Mouse (Mus musculus) ES-Bruce4 (cell line): ENCODE measurements around the gene Scrt2. TPM values are rescaled to one million over a fixed set of nuclear protein-coding genes. Genes with fewer than 3 reads are reported as not detected.
A peak's percentile ranks its signal among the peaks of the same experiment; 100 is the strongest.

ENCODE experiments used
- H3K27ac ChIP-seq: 2 replicates; pipeline ENCODE4 v1.5.1; 2012; ENCODE audit warnings: low read length, inconsistent platforms; ENCODE audit not compliant: insufficient read depth
- H3K27me3 ChIP-seq: 2 replicates; pipeline ENCODE4 v1.6.1; 2012; ENCODE audit warnings: mild to moderate bottlenecking, low read length, inconsistent platforms; ENCODE audit not compliant: control insufficient read depth, poor library complexity, insufficient read depth, severe bottlenecking
- H3K36me3 ChIP-seq: 2 replicates; pipeline ENCODE4 v1.6.1; 2012; ENCODE audit warnings: inconsistent platforms, mild to moderate bottlenecking, low read length, moderate library complexity; ENCODE audit not compliant: control insufficient read depth, poor library complexity, insufficient read depth, severe bottlenecking
- H3K4me1 ChIP-seq: one replicate; pipeline ENCODE4 v1.8.1; 2011; ENCODE audit warnings: low read length; ENCODE audit not compliant: control insufficient read depth, insufficient read depth
- H3K4me3 ChIP-seq: 2 replicates; pipeline ENCODE4 v1.5.1; 2011; ENCODE audit warnings: low read depth, mild to moderate bottlenecking, low read length
- H3K9ac ChIP-seq: 2 replicates; pipeline ENCODE4 v1.6.1; 2012; ENCODE audit warnings: low read depth, mild to moderate bottlenecking, inconsistent platforms; ENCODE audit not compliant: poor library complexity, severe bottlenecking
- H3K9me3 ChIP-seq: replicated peaks from 2 replicates; pipeline ENCODE4 v1.6.1; 2012; ENCODE audit warnings: mild to moderate bottlenecking, low read length, inconsistent platforms; ENCODE audit not compliant: control insufficient read depth, poor library complexity, insufficient read depth, severe bottlenecking
- CTCF ChIP-seq: IDR thresholded peaks from one replicate; pipeline ENCODE4 v1.8.1; 2011; ENCODE audit warnings: low read depth, low read length
- EP300 ChIP-seq: IDR thresholded peaks from 2 replicates; pipeline ENCODE4 v1.6.1; 2011; ENCODE audit warnings: low read depth, low read length; ENCODE audit not compliant: insufficient read depth
- POLR2A ChIP-seq: IDR thresholded peaks from one replicate; pipeline ENCODE4 v1.8.1; 2011; ENCODE audit warnings: low read length; ENCODE audit not compliant: insufficient read depth
- polyA plus RNA-seq: library from polyadenylated mRNA; stranded (reverse); fragments of >200 nt; gene quantifications from 2 replicates; pipeline ENCODE4 v1.2.4, GENCODE M21; 2011; ENCODE audit warnings: low read depth; ENCODE audit not compliant: missing spikeins, insufficient read depth, insufficient read length

The Scrt2 gene
- polyA plus RNA-seq, 1 experiment: 0.18 TPM

GRCm38 (mm10) chr2:152086451-152086850 is 5.1 kb downstream of the Scrt2 start:
- TF ChIP-seq CTCF (no peak), EP300 (no peak), POLR2A (no peak)
- Histone ChIP-seq H3K27ac (no peak overlapping the region), H3K27me3 (no peaks in the 10 kb centered on the region), H3K4me3 (no peak overlapping the region), H3K36me3 (no peaks in the 10 kb centered on the region), H3K9me3 (no peaks in the 10 kb centered on the region), H3K4me1 (peaks cover 6% of the 10 kb centered on the region), H3K9ac (no peak overlapping the region)

GRCm38 (mm10) chr2:152087111-152087510 is 5.8 kb downstream of the Scrt2 start:
- no peaks in the 10 kb centered on the region for H3K27me3 ChIP-seq
- peaks cover 6% of the 10 kb centered on the region for H3K4me1 ChIP-seq
- no peak overlapping the region for H3K27ac ChIP-seq
- H3K9me3 ChIP-seq: no peaks in the 10 kb centered on the region
- no peak overlapping the region for H3K9ac ChIP-seq
- no peaks in the 10 kb centered on the region for H3K36me3 ChIP-seq
- H3K4me3 ChIP-seq: no peak overlapping the region
- TF ChIP-seq EP300: no peak
- no peak for TF ChIP-seq POLR2A
- no peak for TF ChIP-seq CTCF

DNA sequence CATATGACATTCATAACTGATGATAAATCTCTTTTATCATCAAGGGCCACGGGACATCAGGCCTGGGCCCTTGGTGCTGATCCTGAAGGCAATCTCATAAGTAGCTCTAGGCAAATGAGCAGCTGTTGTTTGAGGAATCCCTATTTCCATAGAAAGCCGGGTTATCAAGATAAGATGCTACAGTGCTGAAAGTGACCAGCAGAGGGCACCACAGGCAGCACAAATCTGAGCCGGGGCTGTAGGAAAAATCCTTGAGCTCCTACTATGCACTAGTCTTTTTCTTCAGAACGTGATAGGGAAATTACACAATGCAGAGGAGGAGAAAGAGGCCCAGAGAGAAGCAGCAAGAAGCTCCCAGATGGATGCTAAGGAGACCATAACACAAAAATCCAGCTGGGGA is 7.7 kb downstream of the Scrt2 start:
- Histone ChIP-seq H3K36me3 (no peaks in the 10 kb centered on the region), H3K27ac (no peak overlapping the region), H3K27me3 (no peaks in the 10 kb centered on the region), H3K4me1 (peaks cover 6% of the 10 kb centered on the region), H3K4me3 (no peak overlapping the region), H3K9ac (no peak overlapping the region), H3K9me3 (no peaks in the 10 kb centered on the region)
- peak; percentile 74 for TF ChIP-seq CTCF
- no peak for TF ChIP-seq POLR2A
- TF ChIP-seq EP300: no peak

DNA sequence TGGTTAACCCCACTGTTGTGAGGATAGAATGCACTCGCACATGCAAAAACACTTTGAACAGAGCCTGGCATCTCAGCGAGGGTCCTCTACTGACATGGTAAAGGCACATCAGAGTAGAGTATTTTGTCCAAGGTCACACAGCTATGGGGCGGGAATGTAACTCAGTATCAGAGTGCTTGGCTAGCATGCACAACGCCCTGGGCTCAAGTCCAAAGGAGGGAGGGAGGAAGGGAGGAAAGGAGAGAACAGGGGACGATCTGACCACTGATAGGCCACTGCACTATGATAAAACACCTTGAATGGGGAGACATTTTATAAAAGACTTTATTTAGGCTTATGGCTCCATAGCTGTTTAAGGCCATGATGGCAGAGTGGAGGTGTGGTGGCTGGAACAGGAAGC is 8.3 kb downstream of the Scrt2 start:
- Histone ChIP-seq H3K36me3 (no peaks in the 10 kb centered on the region), H3K9ac (no peak overlapping the region), H3K4me1 (peaks cover 8% of the 10 kb centered on the region), H3K9me3 (no peaks in the 10 kb centered on the region), H3K27ac (no peak overlapping the region), H3K4me3 (no peak overlapping the region), H3K27me3 (no peaks in the 10 kb centered on the region)
- TF ChIP-seq CTCF (no peak), EP300 (no peak), POLR2A (no peak)

- no peaks in the 10 kb centered on the region for H3K9me3 ChIP-seq
- H3K4me3 ChIP-seq: no peak overlapping the region
- no peak overlapping the region for H3K9ac ChIP-seq
- no peaks in the 10 kb centered on the region for H3K36me3 ChIP-seq
- no peaks in the 10 kb centered on the region for H3K27me3 ChIP-seq
- TF ChIP-seq EP300: no peak
- H3K4me1 ChIP-seq: peaks cover 8% of the 10 kb centered on the region
- no peak overlapping the region for H3K27ac ChIP-seq
Measured at GRCm38 (mm10) chr2:152090486-152090885, 9.2 kb downstream of the Scrt2 start.

GRCm38 (mm10) chr2:152091342-152092056 is 10.2 kb downstream of the Scrt2 start:
- no peaks in the 10 kb centered on the region for H3K9me3 ChIP-seq
- H3K27me3 ChIP-seq: no peaks in the 10 kb centered on the region
- TF ChIP-seq CTCF (no peak), EP300 (no peak), POLR2A (no peak)
- H3K4me1 ChIP-seq: peaks cover 12% of the 10 kb centered on the region
- H3K36me3 ChIP-seq: no peaks in the 10 kb centered on the region
- H3K9ac ChIP-seq: peak overlapping the region; percentile 17; the same call in 1 of the 2 replicates
- no peak overlapping the region for H3K27ac ChIP-seq
- H3K4me3 ChIP-seq: no peak overlapping the region
